Mouse (Mus musculus) hindbrain, embryonic 16.5 days (tissue): ENCODE data around the gene Lrrn2. TPM values are rescaled to one million over a fixed set of nuclear protein-coding genes. Genes with fewer than 3 reads are reported as not detected.

Experiments
- ATAC-seq: fragments of 200-750 bp; cut with Nextera tagmentation; 2 replicates; pipeline ENCODE4 v1.8.0; 2017; ENCODE audit warnings: moderate TSS enrichment, moderate library complexity
- H3K27ac ChIP-seq: fragments of 300-500 bp; sonication (generic); 2 replicates; pipeline ENCODE4 v1.5.1; 2014; ENCODE audit warnings: low read depth, mild to moderate bottlenecking, control low read depth, low read length, moderate library complexity
- H3K27me3 ChIP-seq: fragments of 300-500 bp; sonication (generic); replicated peaks from 2 replicates; pipeline ENCODE4 v1.6.1; 2014; ENCODE audit warnings: low read length; ENCODE audit not compliant: control insufficient read depth, insufficient read depth
- H3K36me3 ChIP-seq: fragments of 300-500 bp; sonication (generic); 2 replicates; pipeline ENCODE4 v1.6.1; 2014; ENCODE audit warnings: mild to moderate bottlenecking, low read length, moderate library complexity, mixed read lengths; ENCODE audit not compliant: control insufficient read depth, insufficient read depth
- H3K4me1 ChIP-seq: fragments of 300-500 bp; sonication (generic); 2 replicates; pipeline ENCODE4 v1.6.1; 2014; ENCODE audit warnings: low read depth, low read length; ENCODE audit not compliant: control insufficient read depth, insufficient read depth
- H3K4me2 ChIP-seq: fragments of 300-500 bp; sonication (generic); 2 replicates; pipeline ENCODE4 v1.6.1; 2014; ENCODE audit warnings: mild to moderate bottlenecking, low read length, control low read depth, moderate library complexity
- H3K4me3 ChIP-seq: fragments of 300-500 bp; sonication (generic); 2 replicates; pipeline ENCODE4 v1.5.1; 2014; ENCODE audit warnings: mild to moderate bottlenecking, low read length, control low read depth, moderate library complexity
- H3K9ac ChIP-seq: fragments of 300-500 bp; sonication (generic); 2 replicates; pipeline ENCODE4 v1.6.1; 2014; ENCODE audit warnings: low read depth, mild to moderate bottlenecking, control low read depth, low read length, moderate library complexity
- H3K9me3 ChIP-seq: fragments of 300-500 bp; sonication (generic); 2 replicates; pipeline ENCODE4 v1.6.1; 2014; ENCODE audit warnings: mild to moderate bottlenecking, low read length, moderate library complexity; ENCODE audit not compliant: control insufficient read depth
- WGBS: fragments of 180-500 bp; shearing (Covaris S2); extraction: QIAGEN DNeasy Blood & Tissue Kit; methylation state at CpG from one replicate; pipeline ENCODE4 v1.1.7; 2014; 5-methylcytosine and 5-hydroxymethylcytosine counted together
- polyA plus RNA-seq: library from polyadenylated mRNA; unstranded; fragments of >200 nt; fragmentation: Nextera tagmentation; extraction: Ambion mirVana; gene quantifications from 2 replicates; pipeline ENCODE4 v1.2.1, GENCODE M21; 2015

Gene Lrrn2
- polyA plus RNA-seq, 1 experiment from 2014 or later: 56.5 TPM

DNA sequence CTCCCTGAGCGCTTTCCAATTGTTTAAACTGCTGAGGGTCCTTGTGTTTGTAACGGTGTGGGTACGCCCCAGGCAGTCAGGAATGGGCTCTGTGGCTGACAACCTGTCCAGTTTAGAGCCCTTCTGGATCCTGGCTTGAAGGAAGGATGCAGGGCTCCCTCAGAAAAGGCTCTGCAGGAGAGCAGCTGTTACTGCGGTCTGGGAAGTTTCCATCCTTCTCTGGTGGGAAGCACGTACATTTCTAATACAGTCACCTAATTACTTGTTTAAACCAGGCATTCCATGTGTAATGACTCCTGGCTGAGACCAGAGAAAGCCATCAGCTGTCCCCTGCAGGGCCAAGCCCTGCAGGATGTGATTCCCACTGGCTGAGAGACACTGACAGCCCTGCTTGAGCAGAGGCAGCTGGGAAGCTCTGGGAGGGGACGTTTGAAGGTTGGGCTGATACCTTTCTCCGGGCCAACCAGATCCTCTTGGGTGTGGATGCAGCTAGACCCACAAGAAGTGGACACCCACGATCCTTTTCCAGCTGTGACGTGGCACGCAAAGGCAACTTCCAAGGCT, 38.1 kb downstream of the Lrrn2 start:
- no peak overlapping the region for H3K9ac ChIP-seq

DNA sequence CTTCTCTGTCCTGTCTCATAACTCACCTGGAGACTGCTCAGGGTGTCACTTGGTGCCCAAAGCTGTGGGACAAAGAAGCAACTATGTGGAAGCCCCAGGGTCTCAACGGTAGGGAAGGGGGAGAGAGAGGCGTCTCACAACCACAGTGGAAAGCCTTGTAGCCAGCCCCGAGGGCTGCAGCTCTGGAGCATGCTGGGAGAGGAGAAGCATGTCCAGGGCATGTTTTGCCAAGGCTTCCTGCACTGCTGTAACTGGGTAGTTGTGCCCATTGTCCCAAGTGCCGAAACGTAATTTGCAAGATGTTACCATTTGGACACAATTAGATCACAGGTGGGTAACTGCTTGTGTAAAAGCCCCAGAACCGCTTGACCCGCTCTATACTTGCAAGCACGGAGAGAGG, 39.2 kb downstream of the Lrrn2 start:
- no peaks in the 10 kb centered on the region for H3K36me3 ChIP-seq
- peaks cover 53% of the 10 kb centered on the region for H3K4me1 ChIP-seq
- H3K27ac ChIP-seq: no peak overlapping the region
- H3K4me3 ChIP-seq: no peak overlapping the region
- H3K4me2 ChIP-seq: no peak overlapping the region
- ATAC-seq: no peak
- no peaks in the 10 kb centered on the region for H3K27me3 ChIP-seq
- H3K9ac ChIP-seq: no peak overlapping the region
- 73% methylated on average over 8 of the region's 8 CpGs for WGBS
- no peaks in the 10 kb centered on the region for H3K9me3 ChIP-seq

More for the DNA sequence above, 38.1 kb downstream of the Lrrn2 start:
- Histone ChIP-seq H3K4me3 (no peak overlapping the region), H3K9me3 (no peaks in the 10 kb centered on the region), H3K27ac (peak overlapping the region; percentile 64; the same call in 1 of the 2 replicates), H3K4me1 (peaks cover 53% of the 10 kb centered on the region), H3K36me3 (no peaks in the 10 kb centered on the region), H3K27me3 (no peaks in the 10 kb centered on the region), H3K4me2 (no peak overlapping the region)
- no peak for ATAC-seq
- 18% methylated on average over 10 of the region's 10 CpGs for WGBS

DNA sequence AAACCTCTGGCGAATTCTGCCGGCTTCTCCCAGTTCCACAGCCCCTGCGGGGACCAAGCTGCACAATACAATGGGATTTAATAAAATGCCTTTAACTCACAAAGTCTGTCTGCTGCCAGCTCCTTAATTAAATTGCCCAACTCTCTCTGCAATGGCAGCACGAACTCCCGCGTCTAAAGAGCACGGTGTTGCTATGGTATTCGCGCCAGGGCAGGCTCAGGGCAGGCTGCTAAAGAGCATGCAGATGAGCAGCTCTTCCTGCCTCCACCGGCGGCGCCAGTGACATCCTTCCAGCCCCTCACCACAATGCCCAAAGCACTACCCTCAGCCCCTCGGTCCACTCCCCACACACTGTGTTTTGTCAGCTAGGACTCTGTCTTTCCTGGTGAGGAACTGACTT, 41.0 kb downstream of the Lrrn2 start:
- Histone ChIP-seq H3K4me1 (peaks cover 48% of the 10 kb centered on the region), H3K4me3 (no peak overlapping the region), H3K36me3 (no peaks in the 10 kb centered on the region), H3K4me2 (peak overlapping the region; percentile 27), H3K27me3 (no peaks in the 10 kb centered on the region), H3K9ac (peak overlapping the region; percentile 32; the same call in 1 of the 2 replicates), H3K9me3 (no peaks in the 10 kb centered on the region), H3K27ac (peak overlapping the region; percentile 75)
- under 1% methylated on average over 13 of the region's 13 CpGs for WGBS
- ATAC-seq: peak; percentile 75

DNA sequence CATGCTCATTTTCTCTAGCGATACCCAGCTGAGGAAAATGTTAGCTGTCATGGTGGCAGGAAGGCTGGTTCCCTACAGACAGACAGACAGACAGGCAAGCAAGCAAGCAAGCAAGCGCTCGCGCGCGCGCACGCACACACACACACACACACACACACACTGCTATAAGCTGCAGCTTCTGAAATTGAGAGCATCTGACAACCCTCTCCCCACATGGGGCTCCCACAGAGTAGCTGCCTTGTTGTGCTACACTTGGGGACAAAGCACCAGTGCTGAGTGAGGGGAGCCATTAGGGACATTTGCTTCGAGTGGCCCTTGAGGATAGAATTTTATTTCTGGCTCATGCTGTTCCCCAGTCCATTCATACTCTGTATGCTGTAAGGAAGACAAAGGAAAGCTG, 42.2 kb downstream of the Lrrn2 start:
- H3K36me3 ChIP-seq: no peaks in the 10 kb centered on the region
- peaks cover 39% of the 10 kb centered on the region for H3K4me1 ChIP-seq
- H3K27me3 ChIP-seq: no peaks in the 10 kb centered on the region
- no peak overlapping the region; the same call in 1 of the 2 replicates for H3K9ac ChIP-seq
- no peaks in the 10 kb centered on the region for H3K9me3 ChIP-seq
- peak overlapping the region; percentile 16 for H3K27ac ChIP-seq
- no peak for ATAC-seq
- WGBS: 70% methylated on average over 9 of the region's 9 CpGs
- H3K4me2 ChIP-seq: no peak overlapping the region
- no peak overlapping the region for H3K4me3 ChIP-seq

DNA sequence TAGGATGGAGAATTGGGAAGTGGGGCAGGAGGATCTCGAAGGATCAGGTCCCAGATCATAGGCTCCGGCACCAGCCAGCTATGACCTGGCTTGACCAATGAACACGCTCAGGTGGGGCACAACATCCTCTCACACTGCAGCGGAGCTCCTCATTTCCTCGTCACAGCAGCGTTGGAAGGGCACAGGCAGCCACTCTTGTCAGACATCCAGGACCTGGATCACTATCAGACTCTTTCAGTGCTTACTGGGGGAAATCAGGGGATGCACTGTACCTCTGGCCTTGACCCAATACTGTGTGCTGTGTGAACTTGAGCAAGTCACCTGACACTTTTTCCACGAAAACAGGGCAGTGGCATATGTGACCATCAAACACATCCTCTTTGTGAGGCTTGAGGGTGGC, 45.2 kb downstream of the Lrrn2 start:
- no peak for ATAC-seq
- peaks cover 35% of the 10 kb centered on the region for H3K4me1 ChIP-seq
- WGBS: 81% methylated on average over 7 of the region's 7 CpGs

DNA sequence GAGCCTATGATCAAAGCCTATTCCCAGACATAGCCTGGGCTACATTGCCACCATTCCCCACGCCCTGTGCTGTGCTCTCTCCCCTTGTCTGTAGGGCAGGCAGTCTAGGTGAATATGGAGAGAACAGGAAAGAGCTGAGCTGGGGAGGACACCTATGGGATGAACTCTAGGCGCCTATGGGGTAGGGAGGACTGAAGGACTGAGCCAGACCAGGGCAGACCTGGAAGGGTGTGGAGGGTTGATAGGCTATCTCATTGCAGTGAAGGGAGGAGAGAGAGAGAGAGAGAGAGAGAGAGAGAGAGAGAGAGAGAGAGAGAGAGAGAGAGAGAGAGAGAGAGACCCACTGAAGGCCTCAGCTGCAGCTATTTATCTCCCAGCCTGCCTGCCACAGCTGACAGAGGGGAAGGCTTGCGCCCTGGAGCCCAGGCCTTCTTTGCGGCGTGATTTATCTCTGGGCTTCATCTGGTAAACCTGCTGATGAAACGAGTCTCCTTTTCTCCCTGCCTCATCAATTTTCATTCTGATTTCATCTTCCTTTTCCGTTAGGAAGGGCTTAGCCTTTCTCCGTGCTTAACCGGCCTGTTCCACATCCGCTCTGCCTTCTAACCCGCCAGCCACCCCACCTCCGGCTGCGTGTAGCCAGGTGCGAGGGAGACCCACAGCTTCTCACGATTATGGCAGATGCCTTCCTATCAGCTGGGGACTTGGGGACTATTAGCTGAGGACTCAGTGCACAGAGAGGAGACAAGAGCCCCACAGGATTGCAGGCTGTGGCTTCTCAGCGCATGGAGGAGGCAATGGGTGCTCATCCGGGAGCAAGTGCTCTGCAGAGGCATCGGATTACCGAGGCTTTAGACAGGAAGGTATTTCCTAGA, 48.2 kb downstream of the Lrrn2 start:
- ATAC-seq: peak; percentile 53

More for the DNA sequence above, 45.2 kb downstream of the Lrrn2 start:
- H3K36me3 ChIP-seq: no peaks in the 10 kb centered on the region
- H3K9ac ChIP-seq: no peak overlapping the region
- no peak overlapping the region for H3K27ac ChIP-seq
- no peak overlapping the region for H3K4me2 ChIP-seq
- H3K4me3 ChIP-seq: no peak overlapping the region
- H3K9me3 ChIP-seq: no peaks in the 10 kb centered on the region
- no peaks in the 10 kb centered on the region for H3K27me3 ChIP-seq

DNA sequence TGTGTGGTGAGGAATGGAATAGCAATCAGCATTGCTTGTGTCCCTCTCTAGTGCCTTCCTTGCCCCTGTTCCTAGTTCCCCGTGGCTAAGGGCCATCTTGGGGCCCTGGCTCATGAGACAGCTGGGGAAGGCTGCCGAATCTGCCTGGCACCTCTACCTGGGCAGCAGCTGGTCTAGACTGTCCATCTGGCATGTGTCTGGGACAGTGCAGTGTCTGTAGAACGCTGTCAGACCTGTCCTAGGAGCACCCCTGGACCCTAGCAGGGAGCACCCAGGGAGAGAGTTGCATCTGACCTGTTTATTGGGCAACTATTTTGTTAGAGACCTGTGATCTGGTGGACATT, 48.8 kb downstream of the Lrrn2 start:
- no peak overlapping the region for H3K4me3 ChIP-seq
- 36% methylated on average over 3 of the region's 3 CpGs for WGBS
- H3K27ac ChIP-seq: peak overlapping the region; percentile 53
- no peak overlapping the region for H3K4me2 ChIP-seq
- H3K36me3 ChIP-seq: 0 out of 2 replicates have a peak, but pooled peaks cover 2% of the 10 kb centered on the region
- no peaks in the 10 kb centered on the region for H3K9me3 ChIP-seq
- no peak overlapping the region for H3K9ac ChIP-seq
- peaks cover 15% of the 10 kb centered on the region for H3K4me1 ChIP-seq
- no peaks in the 10 kb centered on the region for H3K27me3 ChIP-seq
- peak; percentile 10; the same call in 1 of the 2 replicates for ATAC-seq

More for the DNA sequence above, 48.2 kb downstream of the Lrrn2 start:
- Histone ChIP-seq H3K9ac (peak overlapping the region; percentile 33; the same call in 1 of the 2 replicates), H3K4me3 (no peak overlapping the region), H3K4me2 (no peak overlapping the region), H3K4me1 (peaks cover 15% of the 10 kb centered on the region), H3K27me3 (no peaks in the 10 kb centered on the region), H3K9me3 (no peaks in the 10 kb centered on the region), H3K36me3 (0 out of 2 replicates have a peak, but pooled peaks cover 2% of the 10 kb centered on the region), H3K27ac (peak overlapping the region; percentile 53)
- 40% methylated on average over 19 of the region's 19 CpGs for WGBS

DNA sequence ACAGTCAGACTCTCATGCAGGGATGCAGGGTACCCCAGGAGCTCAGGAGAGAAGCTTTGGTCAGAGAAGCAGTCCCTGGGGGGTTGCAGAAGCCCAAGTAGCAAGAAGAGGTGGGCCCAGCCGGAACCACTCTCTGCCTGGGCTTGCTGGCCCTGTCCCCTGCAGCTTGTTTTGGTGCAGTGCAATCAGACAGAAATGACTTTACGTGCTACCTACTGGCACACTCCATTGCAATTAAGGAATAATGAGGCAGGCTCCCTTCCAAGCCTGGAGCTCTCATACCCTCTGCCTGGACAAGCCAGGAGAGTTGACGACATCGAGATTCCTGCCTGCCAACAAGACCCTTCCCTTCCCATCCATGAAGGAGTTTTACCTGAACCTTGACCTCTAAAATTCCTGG, 50.2 kb downstream of the Lrrn2 start:
- Histone ChIP-seq H3K4me3 (no peak overlapping the region), H3K27me3 (no peaks in the 10 kb centered on the region), H3K27ac (no peak overlapping the region), H3K9ac (no peak overlapping the region), H3K4me1 (peaks cover 24% of the 10 kb centered on the region), H3K36me3 (0 out of 2 replicates have a peak, but pooled peaks cover 2% of the 10 kb centered on the region), H3K9me3 (no peaks in the 10 kb centered on the region), H3K4me2 (no peak overlapping the region)
- WGBS: 61% methylated on average over 4 of the region's 4 CpGs
- no peak for ATAC-seq

DNA sequence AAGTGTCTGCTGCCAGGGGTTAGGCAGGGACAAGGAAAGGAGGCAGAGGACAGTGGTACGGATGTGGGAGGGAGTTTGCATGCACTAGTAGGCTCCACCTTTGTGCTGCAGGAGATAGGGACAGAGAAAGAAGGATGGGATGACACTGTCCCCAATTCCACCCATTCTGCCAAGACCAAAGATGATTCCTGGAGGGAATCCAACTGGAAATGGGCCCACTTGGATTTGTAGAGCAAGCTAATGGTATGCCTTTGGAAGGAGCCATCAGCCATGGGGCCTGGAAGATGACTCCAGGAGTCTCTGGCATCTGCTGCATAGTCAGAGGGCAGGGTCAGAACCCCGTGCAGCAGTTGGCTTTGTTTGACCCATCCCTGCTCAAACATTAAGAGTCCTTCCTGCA, 52.3 kb downstream of the Lrrn2 start:
- H3K36me3 ChIP-seq: peaks cover 6% of the 10 kb centered on the region
- no peak overlapping the region for H3K9ac ChIP-seq
- H3K4me2 ChIP-seq: no peak overlapping the region
- no peak for ATAC-seq
- H3K4me3 ChIP-seq: no peak overlapping the region
- H3K27ac ChIP-seq: no peak overlapping the region
- H3K27me3 ChIP-seq: no peaks in the 10 kb centered on the region
- peaks cover 24% of the 10 kb centered on the region for H3K4me1 ChIP-seq
- 78% methylated on average over 2 of the region's 2 CpGs for WGBS
- H3K9me3 ChIP-seq: no peaks in the 10 kb centered on the region
